Mouse (Mus musculus) MEL (cell line): ENCODE results near the gene Rplp0. TPM values are rescaled to one million over a fixed set of nuclear protein-coding genes. Genes with fewer than 3 reads are reported as not detected.
A peak's percentile ranks its signal among the peaks of the same experiment; 100 is the strongest.

Experiments used
- DNase-seq: peaks from one replicate; pipeline ENCODE4 v3.0.0; 2011; ENCODE audit warnings: low read depth, low spot score
- H3K27ac ChIP-seq: 2 replicates; pipeline ENCODE4 v1.5.1; 2012; ENCODE audit warnings: low read depth, mild to moderate bottlenecking, control low read depth, low read length, moderate library complexity; ENCODE audit not compliant: control insufficient read depth
- H3K27me3 ChIP-seq, 2 experiments: fragments of 150-350 bp in 1 of 2; sonication (generic) in 1 of 2; 2 replicates each; pipeline ENCODE4 v1.6.1; 2012; ENCODE audit warnings: low read length in 2 of 2, mild to moderate bottlenecking in 2 of 2, improper control_type of control experiment in 1 of 2, moderate library complexity in 1 of 2; ENCODE audit not compliant: insufficient read depth in 2 of 2, control insufficient read depth in 1 of 2
- H3K36me3 ChIP-seq, 2 experiments: 2 replicates each; pipeline ENCODE4 v1.6.1; 2012 to 2014; ENCODE audit warnings: low read length in 2 of 2, improper control_type of control experiment in 1 of 2, inconsistent platforms in 1 of 2, mild to moderate bottlenecking in 1 of 2; ENCODE audit not compliant: insufficient read depth in 2 of 2, control insufficient read depth in 1 of 2
- H3K4me1 ChIP-seq, 2 experiments: fragments of 150-350 bp in 1 of 2; sonication (generic) in 1 of 2; 2 replicates each; pipeline ENCODE4 v1.6.1; 2012; ENCODE audit warnings: low read length in 2 of 2, improper control_type of control experiment in 1 of 2, mild to moderate bottlenecking in 1 of 2; ENCODE audit not compliant: insufficient read depth in 2 of 2, control insufficient read depth in 1 of 2
- H3K4me3 ChIP-seq, 2 experiments: fragments of 150-350 bp in 1 of 2; sonication (generic) in 1 of 2; 2 replicates each; pipeline ENCODE4 v1.5.1; 2012; ENCODE audit warnings: low read depth in 2 of 2, low read length in 2 of 2, mild to moderate bottlenecking in 2 of 2, moderate library complexity in 2 of 2, control low read depth in 1 of 2, improper control_type of control experiment in 1 of 2; ENCODE audit not compliant: control insufficient read depth in 1 of 2, insufficient read depth in 1 of 2
- H3K79me2 ChIP-seq: 2 replicates; pipeline ENCODE4 v1.6.1; 2012; ENCODE audit warnings: mild to moderate bottlenecking, low read length, moderate library complexity; ENCODE audit not compliant: control insufficient read depth, poor library complexity, insufficient read depth
- H3K9ac ChIP-seq: 2 replicates; pipeline ENCODE4 v1.6.1; 2012; ENCODE audit warnings: low read depth, mild to moderate bottlenecking, control low read depth, low read length, moderate library complexity; ENCODE audit not compliant: control insufficient read depth, poor library complexity, severe bottlenecking
- H3K9me3 ChIP-seq: fragments of 150-350 bp; sonication (generic); replicated peaks from 2 replicates; pipeline ENCODE4 v1.6.1; 2012; ENCODE audit warnings: mild to moderate bottlenecking, low read length, improper control_type of control experiment, moderate library complexity; ENCODE audit not compliant: insufficient read depth
- BHLHE40 ChIP-seq: IDR thresholded peaks from 2 replicates; pipeline ENCODE4 v1.6.1; 2012; ENCODE audit warnings: low read depth, mild to moderate bottlenecking, inconsistent platforms, low read length, improper control_type of control experiment, borderline replicate concordance
- CTCF ChIP-seq, 3 experiments: IDR thresholded peaks in 2 of 3; conservative IDR thresholded peaks in 1 of 3; 2 replicates each; pipeline ENCODE4 v1.5.1; 2011 to 2012; ENCODE audit warnings: low read length in 3 of 3, low read depth in 2 of 3, mild to moderate bottlenecking in 2 of 3, improper control_type of control experiment in 1 of 3, inconsistent platforms in 1 of 3, mixed read lengths in 1 of 3, moderate library complexity in 1 of 3; ENCODE audit not compliant: control insufficient read depth in 1 of 3, insufficient read depth in 1 of 3, poor library complexity in 1 of 3, severe bottlenecking in 1 of 3
- E2F4 ChIP-seq: IDR thresholded peaks from 2 replicates; pipeline ENCODE4 v1.6.1; 2011; ENCODE audit warnings: low read depth, low read length, improper control_type of control experiment, borderline replicate concordance
- ELF1 ChIP-seq: IDR thresholded peaks from 2 replicates; pipeline ENCODE4 v1.6.1; 2014; ENCODE audit warnings: low read depth, mild to moderate bottlenecking, inconsistent platforms, low read length, improper control_type of control experiment, moderate library complexity
- EP300 ChIP-seq, 2 experiments: IDR thresholded peaks; 2 replicates each; pipeline ENCODE4 v1.6.1; 2011; ENCODE audit warnings: improper control_type of control experiment in 2 of 2, low read length in 2 of 2, low read depth in 1 of 2, mild to moderate bottlenecking in 1 of 2
- GATA1 ChIP-seq: IDR thresholded peaks from 2 replicates; pipeline ENCODE4 v1.6.1; 2011; ENCODE audit warnings: low read depth, low read length, improper control_type of control experiment
- HCFC1 ChIP-seq: IDR thresholded peaks from 2 replicates; pipeline ENCODE4 v1.6.1; 2012; ENCODE audit warnings: low read depth, mild to moderate bottlenecking, inconsistent platforms, low read length, improper control_type of control experiment, moderate library complexity
- JUND ChIP-seq: IDR thresholded peaks from 2 replicates; pipeline ENCODE4 v1.6.1; 2011; ENCODE audit warnings: low read depth, mild to moderate bottlenecking, improper control_type of control experiment, low read length
- KAT2A ChIP-seq: conservative IDR thresholded peaks from 2 replicates; pipeline ENCODE4 v1.6.1; 2012; ENCODE audit warnings: low read depth, low read length, improper control_type of control experiment, inconsistent platforms
- MAFK ChIP-seq: IDR thresholded peaks from 2 replicates; pipeline ENCODE4 v1.6.1; 2011; ENCODE audit warnings: low read depth, mild to moderate bottlenecking, low read length, improper control_type of control experiment, borderline replicate concordance
- MAZ ChIP-seq: IDR thresholded peaks from 2 replicates; pipeline ENCODE4 v1.6.1; 2012; ENCODE audit warnings: low read depth, mild to moderate bottlenecking, inconsistent platforms, low read length, improper control_type of control experiment
- NELFE ChIP-seq: IDR thresholded peaks from 2 replicates; pipeline ENCODE4 v1.6.1; 2011; ENCODE audit warnings: low read depth, low read length, improper control_type of control experiment
- RCOR1 ChIP-seq: IDR thresholded peaks from 2 replicates; pipeline ENCODE4 v1.6.1; 2012; ENCODE audit warnings: low read depth, mild to moderate bottlenecking, inconsistent platforms, low read length, improper control_type of control experiment
- SIN3A ChIP-seq: IDR thresholded peaks from 2 replicates; pipeline ENCODE4 v1.6.1; 2012; ENCODE audit warnings: low read length, improper control_type of control experiment, inconsistent platforms
- SMC3 ChIP-seq: IDR thresholded peaks from 2 replicates; pipeline ENCODE4 v1.6.1; 2011; ENCODE audit warnings: low read depth, low read length, improper control_type of control experiment
- TAL1 ChIP-seq: IDR thresholded peaks from 2 replicates; pipeline ENCODE4 v1.6.1; 2012; ENCODE audit warnings: mild to moderate bottlenecking, inconsistent platforms, low read length, moderate library complexity, mixed read lengths
- TBP ChIP-seq: IDR thresholded peaks from 2 replicates; pipeline ENCODE4 v1.8.0; 2011; ENCODE audit warnings: low read depth, low read length, improper control_type of control experiment
- TCF12 ChIP-seq: IDR thresholded peaks from 2 replicates; pipeline ENCODE4 v1.6.1; 2014; ENCODE audit warnings: low read depth, mild to moderate bottlenecking, inconsistent platforms, low read length, improper control_type of control experiment, moderate library complexity
- UBTF ChIP-seq: IDR thresholded peaks from 2 replicates; pipeline ENCODE4 v1.6.1; 2012; ENCODE audit warnings: low read depth, mild to moderate bottlenecking, inconsistent platforms, low read length, improper control_type of control experiment, moderate library complexity, borderline replicate concordance; ENCODE audit not compliant: insufficient read depth
- USF2 ChIP-seq, 2 experiments: IDR thresholded peaks; 2 replicates each; pipeline ENCODE4 v1.6.1; 2011 to 2012; ENCODE audit warnings: improper control_type of control experiment in 2 of 2, low read length in 2 of 2, borderline replicate concordance in 1 of 2, inconsistent platforms in 1 of 2, low read depth in 1 of 2, mild to moderate bottlenecking in 1 of 2; ENCODE audit not compliant: insufficient read depth in 1 of 2
- ZC3H11A ChIP-seq: IDR thresholded peaks from 2 replicates; pipeline ENCODE4 v1.6.1; 2012; ENCODE audit warnings: low read depth, mild to moderate bottlenecking, inconsistent platforms, low read length, improper control_type of control experiment
- ZKSCAN1 ChIP-seq: IDR thresholded peaks from 2 replicates; pipeline ENCODE4 v1.6.1; 2012; ENCODE audit warnings: low read depth, mild to moderate bottlenecking, inconsistent platforms, low read length, improper control_type of control experiment, moderate library complexity
- ZMIZ1 ChIP-seq: IDR thresholded peaks from 2 replicates; pipeline ENCODE4 v1.6.1; 2012; ENCODE audit warnings: low read depth, mild to moderate bottlenecking, inconsistent platforms, low read length, improper control_type of control experiment, moderate library complexity
- polyA plus RNA-seq, 2 experiments: library from polyadenylated mRNA; stranded (reverse) in 1 of 2; unstranded in 1 of 2; fragments of >175 nt in 1 of 2; fragments of >200 nt in 1 of 2; gene quantifications; 2 replicates each; pipeline versions ENCODE4 v1.2.1 to v1.2.4; 2012; ENCODE audit warnings: low replicate concordance in 2 of 2, low read depth in 1 of 2; ENCODE audit not compliant: insufficient read length in 2 of 2, insufficient read depth in 1 of 2, missing spikeins in 1 of 2
- total RNA-seq: library from RNA; depleted of rRNA; stranded (reverse); fragments of 300-350 nt; gene quantifications from 2 replicates; pipeline ENCODE4 v1.2.3, GENCODE M21; 2012

Gene Rplp0
- total and polyA plus RNA-seq, 3 experiments = 3,028 to 4,164 (median 3,294) TPM

DNA sequence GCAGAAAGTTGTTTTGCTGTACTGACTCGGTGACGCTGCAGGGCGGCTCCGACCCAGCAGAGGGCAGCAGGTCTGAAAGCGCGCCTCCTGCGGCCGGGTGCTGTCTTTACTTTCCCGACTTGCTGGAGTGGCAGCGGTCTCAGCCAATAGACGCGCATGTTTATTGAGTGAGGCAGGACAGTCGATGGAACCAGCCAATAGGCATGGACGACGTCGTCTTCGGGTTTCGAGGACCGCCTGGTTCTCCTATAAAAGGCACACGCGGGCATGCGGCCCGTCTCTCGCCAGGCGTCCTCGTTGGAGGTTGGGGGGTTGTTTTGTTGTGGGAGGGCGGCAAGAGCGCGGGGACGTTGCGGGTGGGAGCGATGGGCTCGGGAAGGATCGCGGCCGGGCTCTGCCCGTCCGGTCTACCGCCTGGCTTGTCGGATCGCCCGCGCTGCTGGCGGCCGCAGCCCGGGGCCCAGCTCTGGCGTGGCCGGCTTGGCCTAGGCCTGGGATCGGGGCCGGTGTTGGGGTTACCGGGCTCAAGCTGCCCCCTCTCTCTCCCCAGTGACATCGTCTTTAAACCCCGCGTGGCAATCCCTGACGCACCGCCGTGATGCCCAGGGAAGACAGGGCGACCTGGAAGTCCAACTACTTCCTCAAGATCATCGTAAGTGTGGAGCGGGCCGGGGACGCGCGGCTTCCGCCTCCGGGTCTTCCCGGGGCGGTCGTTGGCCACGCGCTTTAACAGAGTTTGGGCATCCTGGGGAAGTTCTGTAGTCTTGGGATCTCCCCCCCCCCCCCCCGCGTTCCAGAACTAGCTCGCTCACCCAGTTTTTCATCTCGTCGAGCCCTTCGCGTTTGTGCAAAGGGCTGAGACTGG is at the start of gene Rplp0 (continued):
- no peak for TF ChIP-seq E2F4
- peak; percentile 76 to 99 (median 94) for TF ChIP-seq CTCF (IDR thresholded peaks at IDR 0.05 in 2 of 3, conservative IDR thresholded peaks at IDR 0.05 in 1 of 3; ENCODE audit: control insufficient read depth in 1 of 3, insufficient read depth in 1 of 3, low read depth in 2 of 3, low read length in 3 of 3, poor library complexity in 1 of 3, severe bottlenecking in 1 of 3)
- TF ChIP-seq RCOR1 = no peak
- no peak; the same call in 1 of the 2 replicates for TF ChIP-seq MAZ
- no peak; a peak in 1 of 4 replicates for TF ChIP-seq EP300 (IDR thresholded peaks at IDR 0.05; ENCODE audit: low read depth in 1 of 2, low read length in 2 of 2)

DNA sequence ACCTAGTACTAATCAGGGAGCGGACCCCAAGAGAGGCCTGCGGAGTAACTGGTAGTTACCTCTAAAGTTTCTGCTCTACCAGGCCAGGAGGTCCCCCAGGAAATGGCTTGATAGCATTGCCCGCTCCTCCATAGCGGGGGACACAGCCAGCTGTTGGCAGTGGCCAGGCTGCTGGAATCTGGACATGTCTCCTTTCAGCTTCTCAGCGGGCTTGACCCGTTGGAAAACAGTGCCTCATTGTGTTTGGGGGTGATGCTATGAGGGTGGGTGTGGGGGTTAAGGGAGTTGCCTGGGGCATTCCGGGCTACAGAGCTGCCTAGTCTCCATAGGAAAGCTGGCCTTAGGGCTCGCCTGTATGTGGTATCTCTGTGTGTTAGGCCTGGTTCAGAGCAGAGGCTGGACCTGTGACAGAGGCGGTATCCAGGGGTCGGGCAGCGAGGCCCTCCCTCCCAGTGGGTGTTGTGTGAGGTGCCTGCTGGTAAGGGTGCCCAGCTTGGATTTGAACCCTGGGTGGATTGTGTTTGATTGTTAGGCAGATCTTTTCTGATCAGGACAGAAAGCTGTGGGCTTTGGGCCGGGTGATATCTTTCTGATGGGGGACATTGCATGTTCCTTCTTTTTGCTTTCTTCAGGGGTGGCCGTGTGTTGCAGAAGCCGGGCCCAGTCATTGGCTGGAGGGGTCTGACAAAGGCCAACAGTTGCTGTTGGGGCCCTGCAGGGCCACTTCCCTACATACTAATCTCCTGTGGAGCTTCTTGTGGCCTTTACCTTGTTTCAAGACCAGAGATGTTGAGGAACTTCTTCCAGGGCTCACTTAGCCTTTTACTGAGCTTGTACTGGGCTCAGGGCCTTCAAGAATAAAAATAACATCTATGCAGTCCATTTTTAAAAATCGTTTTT is 49.2 kb upstream of the Rplp0 start:
- H3K4me1 ChIP-seq = peaks cover 0 to 8% of the 10 kb centered on the region in 2 experiments; a peak in 1 of 4 replicates
- no peak overlapping the region for H3K27ac ChIP-seq
- peaks cover 0 to 2% of the 10 kb centered on the region in 2 experiments; a peak in 1 of 4 replicates for H3K36me3 ChIP-seq
- no peak for DNase-seq
- no peaks in the 10 kb centered on the region for H3K9me3 ChIP-seq
- H3K27me3 ChIP-seq = no peaks in the 10 kb centered on the region
- H3K4me3 ChIP-seq = no peak overlapping the region
- no peak for TF ChIP-seq HCFC1
- TF ChIP-seq RCOR1 = no peak
- no peak for TF ChIP-seq KAT2A
- TF ChIP-seq NELFE = no peak
- TF ChIP-seq USF2 (IDR thresholded peaks at IDR 0.05; ENCODE audit: borderline replicate concordance in 1 of 2, insufficient read depth in 1 of 2, low read depth in 1 of 2, low read length in 2 of 2) = no peak
- no peak for TF ChIP-seq UBTF
- TF ChIP-seq GATA1 = no peak
- no peak for TF ChIP-seq TBP
- no peak for TF ChIP-seq ELF1
- H3K79me2 ChIP-seq = peaks cover 16% of the 10 kb centered on the region
- no peak overlapping the region for H3K9ac ChIP-seq

GRCm38 (mm10) chr5:115512375-115512774 is 46.9 kb upstream of the Rplp0 start:
- no peak overlapping the region for H3K4me3 ChIP-seq
- H3K4me1 ChIP-seq = peaks cover 0 to 5% of the 10 kb centered on the region in 2 experiments; a peak in 1 of 4 replicates
- peaks cover 13% of the 10 kb centered on the region for H3K79me2 ChIP-seq
- H3K9ac ChIP-seq = no peak overlapping the region
- peaks cover 0 to 2% of the 10 kb centered on the region in 2 experiments; a peak in 1 of 4 replicates for H3K36me3 ChIP-seq
- no peak overlapping the region for H3K27ac ChIP-seq
- H3K9me3 ChIP-seq = no peaks in the 10 kb centered on the region
- DNase-seq = no peak
- no peaks in the 10 kb centered on the region for H3K27me3 ChIP-seq
- TF ChIP-seq GATA1 (no peak), JUND (no peak), UBTF (no peak), ZKSCAN1 (no peak), TAL1 (no peak), NELFE (no peak), E2F4 (no peak), SIN3A (no peak), HCFC1 (no peak), ZC3H11A (no peak), MAFK (no peak), TCF12 (no peak), ZMIZ1 (no peak), USF2 (IDR thresholded peaks at IDR 0.05; ENCODE audit: borderline replicate concordance in 1 of 2, insufficient read depth in 1 of 2, low read depth in 1 of 2, low read length in 2 of 2) (no peak), RCOR1 (no peak), EP300 (IDR thresholded peaks at IDR 0.05; ENCODE audit: low read depth in 1 of 2, low read length in 2 of 2) (no peak), BHLHE40 (no peak), SMC3 (no peak)
